Mouse (Mus musculus) forebrain, postnatal 0 days (tissue): ENCODE measurements around the gene Tpcn2. TPM values are rescaled to one million over a fixed set of nuclear protein-coding genes. Genes with fewer than 3 reads are reported as not detected.

Experiments
- ATAC-seq: fragments of 200-750 bp; cut with Nextera tagmentation; 2 replicates; pipeline ENCODE4 v1.8.0; 2017; ENCODE audit warnings: mild to moderate bottlenecking, moderate library complexity
- DNase-seq: peaks from one replicate; pipeline ENCODE4 v3.0.0-alpha.2; 2015
- H3K27ac ChIP-seq: fragments of 300-500 bp; sonication (generic); 2 replicates; pipeline ENCODE4 v1.5.1; 2014; ENCODE audit warnings: low read depth, mild to moderate bottlenecking, antibody characterized with exemption, low read length, moderate library complexity, mixed read lengths
- H3K27me3 ChIP-seq: fragments of 300-500 bp; sonication (generic); 2 replicates; pipeline ENCODE4 v1.6.1; 2014; ENCODE audit warnings: mild to moderate bottlenecking, low read length, mixed read lengths; ENCODE audit not compliant: insufficient read depth
- H3K36me3 ChIP-seq: fragments of 300-500 bp; sonication (generic); 2 replicates; pipeline ENCODE4 v1.6.1; 2014; ENCODE audit warnings: mild to moderate bottlenecking, moderate library complexity; ENCODE audit not compliant: insufficient read depth
- H3K4me1 ChIP-seq: fragments of 300-500 bp; sonication (generic); 2 replicates; pipeline ENCODE4 v1.6.1; 2014; ENCODE audit warnings: antibody characterized with exemption; ENCODE audit not compliant: insufficient read depth
- H3K4me2 ChIP-seq: fragments of 300-500 bp; sonication (generic); 2 replicates; pipeline ENCODE4 v1.6.1; 2014; ENCODE audit warnings: low read depth, mild to moderate bottlenecking, moderate library complexity
- H3K4me3 ChIP-seq: fragments of 300-500 bp; sonication (generic); 2 replicates; pipeline ENCODE4 v1.5.1; 2014; ENCODE audit warnings: low read depth, low read length, mixed read lengths
- H3K9ac ChIP-seq: fragments of 300-500 bp; sonication (generic); 2 replicates; pipeline ENCODE4 v1.6.1; 2014; ENCODE audit warnings: mild to moderate bottlenecking
- H3K9me3 ChIP-seq: fragments of 300-500 bp; sonication (generic); 2 replicates; pipeline ENCODE4 v1.6.1; 2016; ENCODE audit warnings: low read length
- CTCF ChIP-seq: sonication (generic); IDR thresholded peaks from 2 replicates; pipeline ENCODE4 v1.5.1; 2016; ENCODE audit warnings: antibody characterized with exemption, control low read depth, low read depth
- WGBS: fragments of 180-500 bp; shearing (Covaris S2); extraction: QIAGEN DNeasy Blood & Tissue Kit; methylation state at CpG from one replicate; pipeline ENCODE4 v1.1.7; 2014; 5-methylcytosine and 5-hydroxymethylcytosine counted together
- polyA plus RNA-seq: library from polyadenylated mRNA; unstranded; fragments of >200 nt; fragmentation: Nextera tagmentation; extraction: Ambion mirVana; gene quantifications from 2 replicates; pipeline ENCODE4 v1.2.1, GENCODE M21; 2015
- total RNA-seq: library from RNA; depleted of rRNA; stranded (reverse); fragments of >200 nt; gene quantifications from 2 replicates; pipeline ENCODE4 v1.2.3, GENCODE M21; 2014

The Tpcn2 gene
- total and polyA plus RNA-seq, 2 experiments from 2014 or later = 1.3 to 2.5 TPM

GRCm38 (mm10) chr7:145205363-145205902 lies 78.4 kb downstream of the Tpcn2 start:
- Histone ChIP-seq H3K27me3 (no peaks in the 10 kb centered on the region), H3K27ac (peak overlapping the region; percentile 78), H3K4me3 (no peak overlapping the region), H3K36me3 (no peaks in the 10 kb centered on the region), H3K4me2 (no peak overlapping the region; the same call in 1 of the 2 replicates), H3K9ac (no peak overlapping the region), H3K9me3 (no peaks in the 10 kb centered on the region), H3K4me1 (no peaks in the 10 kb centered on the region)
- no peak for DNase-seq
- ATAC-seq = no peak
- 64% methylated on average over 4 of the region's 4 CpGs for WGBS
- no peak for TF ChIP-seq CTCF

GRCm38 (mm10) chr7:145199711-145200110 lies 84.1 kb downstream of the Tpcn2 start:
- H3K4me1 ChIP-seq = 0 out of 2 replicates have a peak, but pooled peaks cover 5% of the 10 kb centered on the region
- no peak overlapping the region for H3K9ac ChIP-seq
- no peak for DNase-seq
- TF ChIP-seq CTCF = no peak
- H3K36me3 ChIP-seq = no peaks in the 10 kb centered on the region
- H3K4me2 ChIP-seq = no peak overlapping the region
- no peaks in the 10 kb centered on the region for H3K27me3 ChIP-seq
- no peak overlapping the region for H3K4me3 ChIP-seq
- no peaks in the 10 kb centered on the region for H3K9me3 ChIP-seq
- WGBS = 43% methylated on average over 2 of the region's 2 CpGs
- H3K27ac ChIP-seq = no peak overlapping the region
- ATAC-seq = no peak

GRCm38 (mm10) chr7:145198223-145198714 lies 85.5 kb downstream of the Tpcn2 start:
- H3K36me3 ChIP-seq = no peaks in the 10 kb centered on the region
- H3K4me2 ChIP-seq = no peak overlapping the region
- H3K9ac ChIP-seq = no peak overlapping the region
- 46% methylated on average over 4 of the region's 4 CpGs for WGBS
- no peaks in the 10 kb centered on the region for H3K9me3 ChIP-seq
- 0 out of 2 replicates have a peak, but pooled peaks have one; percentile 40 for ATAC-seq
- no peak for TF ChIP-seq CTCF
- H3K27me3 ChIP-seq = no peaks in the 10 kb centered on the region
- H3K4me1 ChIP-seq = 0 out of 2 replicates have a peak, but pooled peaks cover 10% of the 10 kb centered on the region
- H3K27ac ChIP-seq = no peak overlapping the region
- no peak for DNase-seq
- no peak overlapping the region for H3K4me3 ChIP-seq

GRCm38 (mm10) chr7:145197711-145198110 lies 86.1 kb downstream of the Tpcn2 start:
- Histone ChIP-seq H3K4me2 (no peak overlapping the region), H3K9me3 (no peaks in the 10 kb centered on the region), H3K4me1 (0 out of 2 replicates have a peak, but pooled peaks cover 10% of the 10 kb centered on the region), H3K9ac (no peak overlapping the region), H3K27me3 (no peaks in the 10 kb centered on the region), H3K36me3 (no peaks in the 10 kb centered on the region), H3K4me3 (no peak overlapping the region), H3K27ac (no peak overlapping the region)
- ATAC-seq (no peak), DNase-seq (no peak)
- no peak for TF ChIP-seq CTCF
- 44% methylated on average over 3 of the region's 3 CpGs for WGBS

GRCm38 (mm10) chr7:145197042-145197441 lies 86.8 kb downstream of the Tpcn2 start:
- 0 out of 2 replicates have a peak, but pooled peaks cover 10% of the 10 kb centered on the region for H3K4me1 ChIP-seq
- no peak for DNase-seq
- no peaks in the 10 kb centered on the region for H3K36me3 ChIP-seq
- no peak overlapping the region for H3K4me3 ChIP-seq
- H3K4me2 ChIP-seq = no peak overlapping the region
- no peaks in the 10 kb centered on the region for H3K9me3 ChIP-seq
- no peaks in the 10 kb centered on the region for H3K27me3 ChIP-seq
- WGBS = 84% methylated on average over 3 of the region's 3 CpGs
- H3K9ac ChIP-seq = no peak overlapping the region
- no peak for ATAC-seq
- no peak for TF ChIP-seq CTCF
- no peak overlapping the region for H3K27ac ChIP-seq

- ATAC-seq (no peak), DNase-seq (no peak)
- TF ChIP-seq CTCF = no peak
- WGBS = 84% methylated on average over 6 of the region's 6 CpGs
- no peaks in the 10 kb centered on the region for H3K27me3 ChIP-seq
- H3K4me3 ChIP-seq = no peak overlapping the region
- H3K27ac ChIP-seq = no peak overlapping the region
- no peaks in the 10 kb centered on the region for H3K36me3 ChIP-seq
- H3K4me2 ChIP-seq = no peak overlapping the region
- H3K4me1 ChIP-seq = 0 out of 2 replicates have a peak, but pooled peaks cover 10% of the 10 kb centered on the region
- H3K9ac ChIP-seq = no peak overlapping the region
- no peaks in the 10 kb centered on the region for H3K9me3 ChIP-seq
Measured at GRCm38 (mm10) chr7:145196340-145196739, 87.5 kb downstream of the Tpcn2 start.

- no peak for ATAC-seq
- 48% methylated on average over 5 of the region's 5 CpGs for WGBS
- 0 out of 2 replicates have a peak, but pooled peaks cover 10% of the 10 kb centered on the region for H3K4me1 ChIP-seq
- no peak overlapping the region for H3K4me3 ChIP-seq
- H3K27ac ChIP-seq = no peak overlapping the region
- no peak for DNase-seq
- no peaks in the 10 kb centered on the region for H3K27me3 ChIP-seq
- no peak overlapping the region for H3K4me2 ChIP-seq
- no peaks in the 10 kb centered on the region for H3K9me3 ChIP-seq
- H3K9ac ChIP-seq = no peak overlapping the region
- no peaks in the 10 kb centered on the region for H3K36me3 ChIP-seq
- no peak for TF ChIP-seq CTCF
Measured at GRCm38 (mm10) chr7:145195186-145195927, 88.5 kb downstream of the Tpcn2 start.
